Mouse (Mus musculus) liver, embryonic 13.5 days (tissue): Measurements from ENCODE around the gene Spast. TPM values are rescaled to one million over a fixed set of nuclear protein-coding genes. Genes with fewer than 3 reads are reported as not detected.

ENCODE experiments used
- ATAC-seq: fragments of 200-750 bp; cut with Nextera tagmentation; 2 replicates; pipeline ENCODE4 v1.8.0; 2017; ENCODE audit warnings: low read depth, mild to moderate bottlenecking, moderate number of reproducible peaks, moderate library complexity
- DNase-seq: peaks from one replicate; pipeline ENCODE4 v3.0.0; 2022
- H3K27ac ChIP-seq: fragments of 300-500 bp; sonication (generic); 2 replicates; pipeline ENCODE4 v1.5.1; 2015; ENCODE audit warnings: moderate library complexity, mild to moderate bottlenecking, inconsistent platforms
- H3K27me3 ChIP-seq: fragments of 300-500 bp; sonication (generic); 2 replicates; pipeline ENCODE4 v1.6.1; 2015; ENCODE audit warnings: mild to moderate bottlenecking, inconsistent platforms
- H3K36me3 ChIP-seq: fragments of 300-500 bp; sonication (generic); 2 replicates; pipeline ENCODE4 v1.6.1; 2015; ENCODE audit warnings: mild to moderate bottlenecking, inconsistent platforms
- H3K4me1 ChIP-seq: fragments of 300-500 bp; sonication (generic); replicated peaks from 2 replicates; pipeline ENCODE4 v1.6.1; 2015; ENCODE audit warnings: inconsistent platforms
- H3K4me2 ChIP-seq: fragments of 300-500 bp; sonication (generic); 2 replicates; pipeline ENCODE4 v1.6.1; 2015; ENCODE audit warnings: inconsistent platforms, mild to moderate bottlenecking, moderate library complexity
- H3K4me3 ChIP-seq: fragments of 300-500 bp; sonication (generic); replicated peaks from 2 replicates; pipeline ENCODE4 v1.5.1; 2015; ENCODE audit warnings: mild to moderate bottlenecking, inconsistent platforms
- H3K9ac ChIP-seq: fragments of 300-500 bp; sonication (generic); 2 replicates; pipeline ENCODE4 v1.6.1; 2015; ENCODE audit warnings: mild to moderate bottlenecking, inconsistent platforms
- H3K9me3 ChIP-seq: fragments of 300-500 bp; sonication (generic); replicated peaks from 2 replicates; pipeline ENCODE4 v1.6.1; 2016; ENCODE audit warnings: inconsistent platforms
- WGBS: fragments of 180-500 bp; shearing (Covaris S2); methylation state at CpG from one replicate; pipeline ENCODE4 v1.1.7; 2015; ENCODE audit not compliant: insufficient replicate concordance; 5-methylcytosine and 5-hydroxymethylcytosine counted together
- polyA plus RNA-seq: library from polyadenylated mRNA; unstranded; fragments of >200 nt; fragmentation: Nextera tagmentation; extraction: Ambion mirVana; gene quantifications from 2 replicates; pipeline ENCODE4 v1.2.1, GENCODE M21; 2015

Gene Spast
- polyA plus RNA-seq, 1 experiment from 2014 or later: 6.2 TPM

DNA sequence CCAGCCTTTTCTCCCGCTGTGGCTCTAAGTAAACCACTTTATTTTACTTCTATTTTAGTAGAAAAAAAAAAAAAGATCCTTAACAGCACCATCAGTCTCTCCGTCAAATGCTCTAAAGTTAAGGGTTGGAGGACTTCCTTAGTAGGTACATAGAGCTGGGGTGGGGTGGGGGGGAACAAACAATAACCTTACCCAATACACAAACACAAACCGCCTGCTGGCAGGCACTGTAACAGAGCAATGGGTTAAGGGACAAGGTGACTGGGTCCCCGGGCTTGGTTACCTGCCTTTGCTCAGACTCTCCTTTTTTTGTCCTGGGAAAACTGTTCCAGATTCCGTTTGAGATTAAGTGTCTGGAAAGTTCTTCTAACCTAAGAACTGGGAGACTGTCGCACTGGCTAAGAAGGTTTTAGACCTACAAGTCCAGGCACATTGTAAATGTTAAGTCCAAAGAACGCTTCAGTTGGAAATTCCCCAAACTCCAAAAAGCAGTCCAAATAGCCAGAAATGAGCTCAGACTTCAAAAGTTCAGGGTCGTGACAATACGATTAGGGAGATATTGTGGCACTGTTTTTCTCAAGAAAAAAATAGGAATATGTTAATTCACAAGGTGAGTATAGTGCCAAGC, 7.6 kb upstream of the Spast start:
- Histone ChIP-seq H3K9ac (no peak overlapping the region), H3K4me1 (no peaks in the 10 kb centered on the region), H3K4me2 (no peak overlapping the region), H3K27me3 (no peaks in the 10 kb centered on the region), H3K9me3 (no peaks in the 10 kb centered on the region), H3K36me3 (no peaks in the 10 kb centered on the region), H3K4me3 (no peak overlapping the region), H3K27ac (0 out of 2 replicates have a peak overlapping the region, but pooled peaks have one; percentile 10)
- 60% methylated on average over 9 of the region's 9 CpGs for WGBS
- DNase-seq (no peak), ATAC-seq (0 out of 2 replicates have a peak, but pooled peaks have one; percentile 57)

DNA sequence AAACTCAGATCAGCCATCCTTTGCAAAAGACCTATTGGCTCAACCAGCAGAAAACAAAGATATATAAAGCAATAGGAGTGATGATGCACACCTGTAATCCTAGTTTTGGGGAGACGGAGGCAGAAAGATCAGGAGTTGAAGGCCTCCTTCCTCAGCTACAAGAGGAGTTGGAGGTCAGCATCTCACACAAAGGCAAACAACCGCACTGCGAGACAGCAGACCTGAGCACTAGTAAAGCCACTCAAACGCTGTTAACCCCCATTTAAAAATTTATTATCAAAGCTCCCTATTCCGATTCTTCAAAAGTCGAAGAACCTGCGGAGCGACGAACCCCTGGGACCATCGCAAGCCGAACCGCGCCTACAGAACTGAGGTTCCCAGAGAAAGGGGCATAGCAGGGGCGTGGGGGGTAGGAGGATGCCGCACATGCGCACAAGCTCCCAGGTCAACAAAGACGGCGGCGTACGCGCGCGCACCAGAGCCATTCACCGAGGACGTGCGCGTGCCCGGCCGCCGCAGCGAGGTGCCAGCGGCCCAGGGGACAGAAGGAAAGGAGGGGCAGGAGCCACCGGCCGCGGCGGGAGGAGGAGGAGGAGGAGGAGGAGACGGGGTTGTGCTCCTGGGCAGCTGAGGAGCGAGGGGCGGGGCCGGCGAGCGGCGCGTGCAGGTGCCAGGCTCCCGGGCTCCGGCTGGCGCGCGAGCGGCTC, 409 bp upstream of the Spast start:
- Histone ChIP-seq H3K27me3 (no peaks in the 10 kb centered on the region), H3K27ac (peak overlapping the region; percentile 95), H3K36me3 (no peaks in the 10 kb centered on the region), H3K4me1 (peaks cover 39% of the 10 kb centered on the region), H3K4me2 (peak overlapping the region; percentile 91), H3K9ac (peak overlapping the region; percentile 98), H3K4me3 (peak overlapping the region; percentile 97), H3K9me3 (no peaks in the 10 kb centered on the region)
- peak; percentile 96 for ATAC-seq
- DNase-seq: peak; percentile 91
- WGBS: under 1% methylated on average over 47 of the region's 50 CpGs

DNA sequence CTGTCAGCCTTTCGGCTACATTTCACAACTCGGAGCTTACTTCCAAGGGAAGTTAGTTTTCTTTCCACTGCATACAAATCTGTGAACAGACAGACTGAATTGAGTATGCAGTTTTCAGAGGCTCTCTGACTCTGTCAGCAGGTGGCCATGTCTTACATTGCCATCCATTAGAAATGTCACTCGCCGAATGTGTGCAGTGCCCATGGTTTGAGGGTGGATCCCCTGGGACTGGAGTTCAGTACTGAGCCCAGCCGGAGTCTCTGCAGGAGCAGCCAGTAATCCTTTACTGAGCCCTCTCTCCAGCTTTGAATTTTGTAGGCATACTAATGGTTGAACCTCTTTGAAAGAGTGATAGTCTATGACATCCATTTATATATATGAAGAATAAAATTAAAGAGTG, 2.4 kb downstream of the Spast start:
- Histone ChIP-seq H3K4me2 (peak overlapping the region; percentile 91), H3K4me1 (peaks cover 39% of the 10 kb centered on the region), H3K27me3 (no peaks in the 10 kb centered on the region), H3K27ac (no peak overlapping the region), H3K9me3 (no peaks in the 10 kb centered on the region), H3K36me3 (no peaks in the 10 kb centered on the region), H3K9ac (peak overlapping the region; percentile 37; the same call in 1 of the 2 replicates), H3K4me3 (0 out of 2 replicates have a peak overlapping the region, but pooled peaks have one; percentile 97)
- ATAC-seq (no peak), DNase-seq (no peak)
- 76% methylated on average over 5 of the region's 5 CpGs for WGBS

DNA sequence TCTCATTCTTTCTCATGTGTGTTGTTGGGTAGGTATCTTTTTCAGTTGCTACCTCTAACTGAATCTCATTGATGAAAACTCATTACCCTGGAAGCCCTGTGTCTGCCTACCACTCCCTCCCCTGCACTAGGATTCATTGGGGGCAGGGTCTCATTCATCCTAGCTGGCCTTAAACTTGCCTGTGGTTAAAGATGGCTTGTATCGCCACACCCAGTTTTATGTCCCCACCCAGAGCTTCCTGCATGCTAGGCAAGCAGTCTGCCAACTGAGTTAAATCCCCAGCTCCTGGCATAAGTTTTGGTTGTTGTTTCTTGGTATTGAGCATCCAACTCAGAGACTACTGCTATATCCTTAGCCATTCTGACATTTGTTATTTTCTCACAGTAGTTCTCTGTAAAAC, 24.8 kb downstream of the Spast start:
- 27% methylated on average over 1 of the region's 1 CpGs for WGBS
- Histone ChIP-seq H3K27me3 (no peaks in the 10 kb centered on the region), H3K9me3 (no peaks in the 10 kb centered on the region), H3K4me1 (peaks cover 6% of the 10 kb centered on the region), H3K9ac (no peak overlapping the region), H3K36me3 (peaks cover 23% of the 10 kb centered on the region), H3K27ac (no peak overlapping the region), H3K4me3 (no peak overlapping the region), H3K4me2 (no peak overlapping the region)
- DNase-seq (no peak), ATAC-seq (no peak)

DNA sequence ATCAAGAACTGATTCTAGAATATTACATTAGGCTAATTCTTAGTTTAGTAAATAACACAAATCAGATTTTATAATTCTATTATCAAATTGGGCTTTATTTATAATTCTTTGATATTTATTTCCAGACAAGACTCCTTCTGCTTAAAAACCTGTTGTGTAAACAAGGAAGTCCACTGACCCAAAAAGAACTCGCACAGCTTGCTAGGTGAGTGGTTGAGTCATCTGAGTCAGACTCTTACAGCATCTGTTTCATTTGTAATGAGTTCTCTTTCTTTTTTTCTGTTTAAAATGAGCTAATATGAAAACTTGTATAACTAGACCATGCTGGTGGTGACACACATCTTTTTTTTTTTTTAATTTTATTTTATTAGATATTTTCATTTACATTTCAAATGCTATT, 38.1 kb downstream of the Spast start:
- DNase-seq (no peak), ATAC-seq (no peak)
- Histone ChIP-seq H3K4me2 (no peak overlapping the region), H3K36me3 (peaks cover 65% of the 10 kb centered on the region), H3K4me1 (no peaks in the 10 kb centered on the region), H3K9me3 (no peaks in the 10 kb centered on the region), H3K4me3 (no peak overlapping the region), H3K27ac (no peak overlapping the region), H3K27me3 (no peaks in the 10 kb centered on the region), H3K9ac (no peak overlapping the region)
- WGBS: 76% methylated on average over 1 of the region's 1 CpGs

DNA sequence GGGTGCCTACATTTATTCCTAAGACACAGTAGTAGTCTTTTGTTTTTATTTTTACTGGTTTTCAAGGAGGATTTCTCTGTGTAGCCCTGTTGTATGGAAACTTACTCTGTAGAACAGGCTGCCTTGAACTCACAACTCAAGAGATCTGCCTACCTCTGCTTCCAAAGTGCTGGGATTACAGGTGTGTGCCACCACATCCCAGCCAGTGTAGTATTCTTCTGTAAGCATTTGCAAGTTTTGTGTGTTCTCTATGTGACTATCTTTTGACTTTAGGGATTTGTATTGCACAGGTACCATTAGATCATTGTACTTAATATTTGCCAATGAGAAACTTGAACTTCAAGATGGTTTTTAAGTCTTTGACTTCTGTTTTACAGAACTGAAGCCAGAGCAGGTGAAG, 47.9 kb downstream of the Spast start:
- Histone ChIP-seq H3K4me1 (no peaks in the 10 kb centered on the region), H3K36me3 (peaks cover 44% of the 10 kb centered on the region), H3K9ac (no peak overlapping the region), H3K4me2 (no peak overlapping the region), H3K9me3 (no peaks in the 10 kb centered on the region), H3K4me3 (no peak overlapping the region), H3K27ac (no peak overlapping the region), H3K27me3 (no peaks in the 10 kb centered on the region)
- no peak for ATAC-seq
- no peak for DNase-seq

DNA sequence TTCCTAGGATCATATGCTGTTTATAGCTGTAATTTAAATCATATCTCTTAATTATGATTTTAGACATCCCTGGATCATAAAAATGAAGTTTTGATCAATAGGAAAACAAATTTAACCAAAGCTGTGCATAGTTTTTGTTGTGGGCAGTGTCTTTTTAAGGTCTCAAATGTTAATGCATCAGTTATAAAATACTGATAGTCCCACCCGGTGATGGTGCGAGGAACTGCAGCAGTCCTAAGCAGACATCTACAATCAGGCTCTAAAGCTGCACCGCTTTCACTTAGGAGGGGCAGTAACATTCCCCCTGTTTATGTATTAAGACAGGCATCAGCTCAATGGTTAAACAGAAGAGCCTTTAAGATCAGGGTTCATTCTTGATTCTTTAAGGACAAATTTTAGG, 51.1 kb downstream of the Spast start:
- Histone ChIP-seq H3K9ac (no peak overlapping the region), H3K27me3 (no peaks in the 10 kb centered on the region), H3K27ac (no peak overlapping the region), H3K4me3 (no peak overlapping the region), H3K4me1 (peaks cover 4% of the 10 kb centered on the region), H3K9me3 (no peaks in the 10 kb centered on the region), H3K36me3 (peaks cover 21% of the 10 kb centered on the region), H3K4me2 (no peak overlapping the region)
- DNase-seq (no peak), ATAC-seq (no peak)
- WGBS: 79% methylated on average over 3 of the region's 3 CpGs

DNA sequence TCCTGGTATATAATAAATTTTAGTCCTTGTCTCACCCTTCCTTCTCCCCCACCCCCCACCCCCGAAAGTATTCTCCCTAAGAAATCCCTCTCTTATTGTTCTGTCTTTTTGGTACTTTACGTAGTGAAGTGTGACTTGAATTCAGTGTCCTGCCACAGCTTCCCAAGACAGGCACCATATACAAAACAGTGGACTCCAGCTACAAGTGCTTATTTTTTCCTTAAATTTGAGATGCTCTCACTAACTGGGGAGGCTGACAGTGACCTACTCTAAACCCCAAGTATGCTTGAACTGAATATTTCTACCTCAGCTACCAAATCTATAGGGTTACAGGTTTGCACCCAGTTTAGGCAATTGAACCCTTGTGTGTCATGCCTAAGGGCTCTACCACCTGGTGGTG, 55.6 kb downstream of the Spast start:
- DNase-seq (no peak), ATAC-seq (no peak)
- 74% methylated on average over 2 of the region's 2 CpGs for WGBS
- H3K9ac ChIP-seq: peak overlapping the region; percentile 69; the same call in 1 of the 2 replicates
- H3K27me3 ChIP-seq: no peaks in the 10 kb centered on the region
- H3K27ac ChIP-seq: no peak overlapping the region
- H3K4me2 ChIP-seq: peak overlapping the region; percentile 83
- peaks cover 18% of the 10 kb centered on the region for H3K4me1 ChIP-seq
- peak overlapping the region; percentile 83 for H3K4me3 ChIP-seq
- H3K36me3 ChIP-seq: no peaks in the 10 kb centered on the region
- no peaks in the 10 kb centered on the region for H3K9me3 ChIP-seq

DNA sequence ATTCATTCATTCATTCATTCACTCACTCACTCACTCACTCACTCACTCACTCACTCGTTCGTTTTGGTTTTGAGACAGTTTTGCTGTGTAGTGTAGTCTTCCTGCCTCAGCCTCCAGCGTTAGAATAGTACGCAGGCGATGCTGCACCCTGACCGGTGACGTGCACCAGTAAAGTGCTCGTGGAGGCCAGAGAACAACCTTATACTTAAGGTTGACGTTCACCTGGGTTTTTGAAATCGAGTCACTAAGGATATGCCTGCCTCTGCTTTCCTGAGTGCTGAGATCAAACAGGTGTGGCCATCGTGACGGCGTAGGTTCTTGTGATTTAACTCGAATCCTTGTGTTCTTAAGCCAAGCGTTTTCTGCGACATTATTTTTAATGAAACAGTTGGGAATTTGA, 56.1 kb downstream of the Spast start:
- H3K4me3 ChIP-seq: peak overlapping the region; percentile 83
- DNase-seq (peak; percentile 3), ATAC-seq (peak; percentile 16; the same call in 1 of the 2 replicates)
- peaks cover 18% of the 10 kb centered on the region for H3K4me1 ChIP-seq
- no peaks in the 10 kb centered on the region for H3K9me3 ChIP-seq
- H3K27ac ChIP-seq: peak overlapping the region; percentile 70
- 17% methylated on average over 16 of the region's 16 CpGs for WGBS
- H3K36me3 ChIP-seq: no peaks in the 10 kb centered on the region
- peak overlapping the region; percentile 83 for H3K4me2 ChIP-seq
- H3K9ac ChIP-seq: peak overlapping the region; percentile 69
- no peaks in the 10 kb centered on the region for H3K27me3 ChIP-seq

DNA sequence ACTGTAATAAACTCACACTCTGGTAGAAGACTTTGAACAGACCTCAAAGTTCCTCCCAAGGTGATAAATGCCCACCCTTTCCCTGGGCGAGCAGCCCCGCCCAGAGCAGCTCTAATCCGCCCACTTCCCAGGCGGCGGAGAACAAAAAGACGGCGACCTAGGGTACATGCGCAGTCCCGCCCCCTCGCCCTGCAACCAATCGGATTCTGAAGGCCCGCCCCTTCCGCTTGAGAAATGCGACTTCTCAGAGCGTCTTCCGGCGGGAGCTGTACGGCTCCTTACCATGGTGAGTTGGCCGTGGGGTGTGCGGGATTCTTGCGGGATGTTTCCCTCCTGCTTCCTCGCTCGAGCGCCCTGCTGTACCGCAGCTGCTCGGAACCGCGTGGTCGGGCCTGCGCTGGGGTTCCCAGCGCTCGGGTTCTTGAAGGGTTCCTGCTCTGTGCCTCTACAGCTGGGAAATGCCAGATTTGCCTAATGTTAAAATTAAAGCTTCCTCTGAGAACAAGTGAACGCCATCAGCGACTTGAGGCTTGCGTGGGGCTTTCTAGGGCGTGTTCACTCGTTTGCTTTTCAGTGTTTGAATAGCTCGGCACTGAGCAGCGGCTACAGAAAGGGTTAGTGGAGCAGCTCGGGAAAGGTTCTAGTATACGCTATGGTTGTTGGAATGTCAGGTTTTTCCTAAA, 56.7 kb downstream of the Spast start, which contains the start of gene Slc30a6:
Gene Slc30a6, plus strand, starts transcription at position 226 of the 683 bp plus-strand sequence.
- Histone ChIP-seq H3K4me2 (peak within 1 kb of the TSS; percentile 83), H3K9me3 (no peaks in the 10 kb centered on the region), H3K27ac (peak within 1 kb of the TSS; percentile 86), H3K4me1 (peaks cover 18% of the 10 kb centered on the region), H3K4me3 (peak within 1 kb of the TSS; percentile 83), H3K36me3 (no peaks in the 10 kb centered on the region), H3K9ac (peak within 1 kb of the TSS; percentile 88), H3K27me3 (no peaks in the 10 kb centered on the region)
- under 1% methylated on average over 41 of the region's 41 CpGs for WGBS
- ATAC-seq (peak; percentile 99), DNase-seq (peak; percentile 95)

DNA sequence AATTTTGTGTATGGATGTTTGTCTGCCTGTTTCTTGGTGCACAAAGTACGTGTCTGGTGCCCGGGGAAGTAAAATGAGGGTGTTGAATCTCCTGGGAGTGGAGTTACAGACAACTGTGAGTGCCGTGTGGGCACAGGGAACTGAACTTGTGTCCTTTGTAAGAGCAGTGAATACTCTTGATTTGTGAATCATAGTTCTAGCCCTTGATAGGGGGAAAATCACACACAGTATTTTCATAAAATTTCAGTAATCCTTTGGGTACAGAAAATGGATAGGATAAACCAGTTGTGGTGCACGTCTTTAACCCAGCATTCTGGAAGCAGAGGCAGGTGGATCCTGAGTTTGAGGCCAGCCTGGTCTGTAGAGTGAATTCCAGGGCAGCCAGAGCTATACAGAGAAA, 58.0 kb downstream of the Spast start:
- Histone ChIP-seq H3K27me3 (no peaks in the 10 kb centered on the region), H3K4me1 (peaks cover 18% of the 10 kb centered on the region), H3K36me3 (no peaks in the 10 kb centered on the region), H3K9ac (peak overlapping the region; percentile 88), H3K27ac (0 out of 2 replicates have a peak overlapping the region, but pooled peaks have one; percentile 15), H3K4me2 (peak overlapping the region; percentile 83), H3K9me3 (no peaks in the 10 kb centered on the region), H3K4me3 (peak overlapping the region; percentile 83)
- 71% methylated on average over 4 of the region's 4 CpGs for WGBS
- ATAC-seq (no peak), DNase-seq (no peak)
